Mouse (Mus musculus): Measurements from ENCODE around the gene Fgfr2. TPM values are rescaled to one million over a fixed set of nuclear protein-coding genes. Genes with fewer than 3 reads are reported as not detected.
A peak's percentile ranks its signal among the peaks of the same experiment; 100 is the strongest.

Fgfr2 gene
- polyA plus RNA-seq, 1 experiment: 0.17 TPM

GRCm38 (mm10) chr7:132799119-132800016, 323.8 kb downstream of the Fgfr2 start:
- H3ac ChIP-seq (ENCODE audit: control insufficient read depth, insufficient read length): no peak overlapping the region
- no peak for TF ChIP-seq MYOD1 (IDR thresholded peaks at IDR 0.05; ENCODE audit: control insufficient read depth in 1 of 3, insufficient read length in 2 of 3, low read depth in 2 of 3)
- no peaks in the 10 kb centered on the region for H3K36me3 ChIP-seq (ENCODE audit: control insufficient read depth, insufficient read depth)
- no peak overlapping the region for H3K4me3 ChIP-seq
- H3K79me2 ChIP-seq (ENCODE audit: control insufficient read depth, insufficient read depth): peaks cover 33% of the 10 kb centered on the region
- H3K27me3 ChIP-seq (ENCODE audit: control insufficient read depth, insufficient read depth, insufficient read length): no peaks in the 10 kb centered on the region
- no peak overlapping the region for H3K4me2 ChIP-seq (ENCODE audit: low read depth)

GRCm38 (mm10) chr7:132795141-132795540, 328.0 kb downstream of the Fgfr2 start:
- no peaks in the 10 kb centered on the region for H3K36me3 ChIP-seq (ENCODE audit: control insufficient read depth, insufficient read depth)
- TF ChIP-seq CEBPB (IDR thresholded peaks at IDR 0.05; ENCODE audit: insufficient read depth, poor library complexity, severe bottlenecking): no peak
- TF ChIP-seq E2F4 (IDR thresholded peaks at IDR 0.05; ENCODE audit: insufficient read depth): no peak
- TF ChIP-seq USF1 (IDR thresholded peaks at IDR 0.05; ENCODE audit: low read depth): no peak
- H3K27me3 ChIP-seq (ENCODE audit: control insufficient read depth, insufficient read depth, insufficient read length): no peaks in the 10 kb centered on the region

GRCm38 (mm10) chr7:132793467-132793866, 329.7 kb downstream of the Fgfr2 start:
- Histone ChIP-seq H3K36me3 (ENCODE audit: control insufficient read depth, insufficient read depth) (no peaks in the 10 kb centered on the region), H3K27me3 (ENCODE audit: control insufficient read depth, insufficient read depth, insufficient read length) (no peaks in the 10 kb centered on the region), H3K4me3 (no peak overlapping the region), H3K4me2 (ENCODE audit: low read depth) (no peak overlapping the region), H3ac (ENCODE audit: control insufficient read depth, insufficient read length) (no peak overlapping the region), H3K79me2 (ENCODE audit: control insufficient read depth, insufficient read depth) (peaks cover 16% of the 10 kb centered on the region)
- peak in 1 of 3 experiments; percentile 19 for TF ChIP-seq MYOD1 (IDR thresholded peaks at IDR 0.05; ENCODE audit: control insufficient read depth in 1 of 3, insufficient read length in 2 of 3, low read depth in 2 of 3)
- TF ChIP-seq MYOG (IDR thresholded peaks at IDR 0.05; ENCODE audit: control insufficient read depth in 1 of 3, insufficient read depth in 1 of 3, insufficient read length in 2 of 3, low read depth in 2 of 3): peak in 1 of 3 experiments; percentile 57
- TF ChIP-seq E2F4 (IDR thresholded peaks at IDR 0.05; ENCODE audit: insufficient read depth): no peak

More at GRCm38 (mm10) chr7:132795141-132795540, 328.0 kb downstream of the Fgfr2 start:
- Histone ChIP-seq H3K79me2 (ENCODE audit: control insufficient read depth, insufficient read depth) (peaks cover 22% of the 10 kb centered on the region), H3K4me2 (ENCODE audit: low read depth) (no peak overlapping the region), H3K4me3 (no peak overlapping the region), H3ac (ENCODE audit: control insufficient read depth, insufficient read length) (no peak overlapping the region)

DNA sequence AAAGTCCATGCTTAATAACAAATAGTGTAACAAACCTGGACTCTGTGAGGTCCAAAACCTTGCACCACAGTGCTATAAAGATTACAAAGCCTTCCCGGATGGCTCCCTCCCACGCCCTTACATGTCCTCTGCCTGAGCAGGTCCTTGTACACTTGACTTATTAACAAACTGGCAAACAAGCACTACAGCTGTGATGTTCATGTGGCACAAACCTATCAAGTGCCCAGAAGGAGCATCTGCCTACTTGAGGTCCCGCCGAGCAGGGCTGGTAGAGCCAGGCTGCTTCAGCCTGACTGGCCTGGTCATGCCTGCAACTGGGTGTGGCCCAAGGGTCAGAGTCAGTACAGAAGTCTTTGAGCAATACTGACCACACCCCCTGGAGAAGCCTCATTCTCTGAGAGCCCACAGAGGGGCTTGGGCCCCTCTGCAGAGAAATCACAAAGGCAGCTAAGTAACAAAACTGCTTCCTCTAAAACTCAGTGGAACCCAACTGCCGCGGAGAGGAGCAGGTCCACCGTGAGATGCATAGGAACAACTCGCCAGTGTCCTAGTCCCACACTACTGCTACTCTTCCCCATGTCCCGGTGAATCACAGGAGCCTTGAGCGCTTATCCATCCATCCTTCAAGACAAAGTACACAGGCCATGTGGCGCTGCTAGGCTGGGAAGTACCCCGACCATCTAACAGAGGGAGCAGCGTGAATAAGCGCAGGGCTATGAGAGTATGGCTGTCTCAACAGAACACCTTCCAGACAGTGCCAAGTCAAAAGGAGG, 332.5 kb downstream of the Fgfr2 start:
- no peaks in the 10 kb centered on the region for H3K27me3 ChIP-seq (ENCODE audit: control insufficient read depth, insufficient read depth, insufficient read length)
- TF ChIP-seq POLR2A (IDR thresholded peaks at IDR 0.05; ENCODE audit: insufficient read length, low read depth): no peak
- TF ChIP-seq POLR2AphosphoS2 (IDR thresholded peaks at IDR 0.05; ENCODE audit: insufficient read length, low read depth): no peak
- TF ChIP-seq MYOG (IDR thresholded peaks at IDR 0.05; ENCODE audit: control insufficient read depth in 1 of 3, insufficient read depth in 1 of 3, insufficient read length in 2 of 3, low read depth in 2 of 3): peak in 2 of 3 experiments; percentile 20 to 48
- TF ChIP-seq MYOD1 (IDR thresholded peaks at IDR 0.05; ENCODE audit: control insufficient read depth in 1 of 3, insufficient read length in 2 of 3, low read depth in 2 of 3): peak in 1 of 3 experiments; percentile 26

DNA sequence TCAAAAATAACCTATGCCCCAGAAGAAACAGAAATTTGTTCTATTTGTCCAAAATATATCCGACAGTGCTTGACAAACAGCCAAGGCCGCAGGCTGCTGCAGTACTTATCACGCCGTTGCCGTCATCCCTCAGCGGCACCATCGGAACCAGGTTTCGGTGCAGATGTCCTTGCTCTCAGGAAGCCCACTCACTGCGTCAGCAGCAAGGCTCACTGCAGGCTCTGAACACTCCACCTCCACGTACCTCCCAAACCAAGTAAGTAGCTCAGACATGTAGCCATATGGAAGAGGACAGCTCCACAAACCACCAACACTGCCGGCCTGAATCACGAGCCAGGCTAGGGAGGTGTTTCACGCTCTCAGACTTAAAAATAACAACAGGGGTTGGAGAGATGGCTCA, 334.3 kb downstream of the Fgfr2 start:
- Histone ChIP-seq H3K79me2 (ENCODE audit: control insufficient read depth, insufficient read depth) (peaks cover 16% of the 10 kb centered on the region), H3ac (ENCODE audit: control insufficient read depth, insufficient read length) (no peak overlapping the region), H3K36me3 (ENCODE audit: control insufficient read depth, insufficient read depth) (no peaks in the 10 kb centered on the region), H3K27me3 (ENCODE audit: control insufficient read depth, insufficient read depth, insufficient read length) (no peaks in the 10 kb centered on the region), H3K4me3 (no peak overlapping the region), H3K4me2 (ENCODE audit: low read depth) (no peak overlapping the region)
- no peak for TF ChIP-seq SRF (IDR thresholded peaks at IDR 0.05; ENCODE audit: control insufficient read depth, insufficient read length, low read depth)
- no peak for TF ChIP-seq TCF12 (IDR thresholded peaks at IDR 0.05; ENCODE audit: insufficient read depth, poor library complexity, severe bottlenecking)
- no peak for TF ChIP-seq MYOG (IDR thresholded peaks at IDR 0.05; ENCODE audit: control insufficient read depth in 1 of 3, insufficient read depth in 1 of 3, insufficient read length in 2 of 3, low read depth in 2 of 3)
- no peak for TF ChIP-seq USF1 (IDR thresholded peaks at IDR 0.05; ENCODE audit: low read depth)
- no peak for TF ChIP-seq E2F4 (IDR thresholded peaks at IDR 0.05; ENCODE audit: insufficient read depth)
- TF ChIP-seq POLR2A (IDR thresholded peaks at IDR 0.05; ENCODE audit: insufficient read length, low read depth): no peak
- TF ChIP-seq CEBPB (IDR thresholded peaks at IDR 0.05; ENCODE audit: insufficient read depth, poor library complexity, severe bottlenecking): no peak
- TF ChIP-seq MYOD1 (IDR thresholded peaks at IDR 0.05; ENCODE audit: control insufficient read depth in 1 of 3, insufficient read length in 2 of 3, low read depth in 2 of 3): no peak
- TF ChIP-seq REST (IDR thresholded peaks at IDR 0.05; ENCODE audit: insufficient read depth, insufficient read length): no peak
- no peak for TF ChIP-seq POLR2AphosphoS2 (IDR thresholded peaks at IDR 0.05; ENCODE audit: insufficient read length, low read depth)
- TF ChIP-seq TCF3 (IDR thresholded peaks at IDR 0.05; ENCODE audit: insufficient read length, low read depth): no peak
- no peak for TF ChIP-seq MAX (IDR thresholded peaks at IDR 0.05; ENCODE audit: low read depth)

More for the DNA sequence above, 332.5 kb downstream of the Fgfr2 start:
- Histone ChIP-seq H3K79me2 (ENCODE audit: control insufficient read depth, insufficient read depth) (peaks cover 16% of the 10 kb centered on the region), H3K4me3 (no peak overlapping the region), H3ac (ENCODE audit: control insufficient read depth, insufficient read length) (no peak overlapping the region), H3K36me3 (ENCODE audit: control insufficient read depth, insufficient read depth) (no peaks in the 10 kb centered on the region), H3K4me2 (ENCODE audit: low read depth) (no peak overlapping the region)
